ENCODE assay signal across 15 mouse cellular contexts in the genomic region with DNA sequence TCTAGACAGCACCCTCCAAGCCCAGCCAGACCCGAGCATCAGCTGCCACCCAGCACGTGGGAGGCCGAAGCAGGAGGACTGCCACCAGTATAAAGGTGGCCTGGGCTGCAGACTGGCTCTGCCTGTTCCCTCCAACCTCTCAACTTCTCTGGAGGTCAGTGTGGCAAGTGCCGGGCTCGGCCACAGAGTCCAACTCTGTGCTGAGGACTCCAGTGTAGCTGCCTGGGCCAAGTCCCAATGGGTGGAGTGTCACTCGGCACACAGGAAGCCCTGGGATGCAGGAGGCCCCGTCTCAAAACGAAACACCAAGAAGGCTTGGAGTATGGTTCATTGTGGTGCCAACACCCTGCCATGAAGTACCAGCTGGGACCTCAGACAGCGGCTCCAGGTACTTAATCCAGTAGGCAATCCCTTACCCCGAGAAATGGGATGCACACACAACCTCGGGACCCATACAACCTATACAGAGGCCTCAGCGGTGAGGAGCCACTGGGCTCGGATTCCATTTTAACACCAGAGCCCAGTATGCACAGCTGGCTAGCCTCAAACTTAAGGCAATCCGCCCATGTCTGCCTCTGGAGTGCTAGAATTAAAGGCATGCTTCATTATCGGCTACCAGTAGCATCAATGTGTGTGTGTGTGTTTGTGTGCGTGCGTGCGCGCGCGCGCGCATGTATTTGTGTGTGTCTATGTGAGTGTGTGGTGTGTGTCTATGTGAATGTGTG. TPM values are rescaled to one million over a fixed set of nuclear protein-coding genes. Genes with fewer than 3 reads are reported as not detected.
DNase-seq lines count a peak whose midpoint lies in the region; ATAC-seq lines count a peak whose summit lies in the region.
"Had no signal": no experiment of that assay in that cellular context is flagged by ENCODE, and none has a peak within 500 bp of the region (broad histone marks: within the 10 kb centered on the region; RNA-seq: fewer than 3 reads in every experiment).

No protein-coding gene starts in this region.

- peaks cover 9% of the 10 kb centered on the region; the same call in 1 of the 2 replicates for H3K36me3 ChIP-seq in heart, embryonic 12.5 days
- peaks cover 57% of the 10 kb centered on the region for H3K36me3 ChIP-seq in megakaryocyte, embryonic 14.5 days (replicated peaks; ENCODE audit: low read length)
- H3K36me3 ChIP-seq in embryonic facial prominence, embryonic 10.5 days (replicated peaks) = peaks cover 51% of the 10 kb centered on the region
- H3K36me3 ChIP-seq: liver, embryonic 15.5 days; stomach, embryonic 15.5 days had no signal

- peaks cover 40% of the 10 kb centered on the region for H3K4me1 ChIP-seq in heart, embryonic 12.5 days (replicated peaks)
- peaks cover 74% of the 10 kb centered on the region for H3K4me1 ChIP-seq in megakaryocyte, embryonic 14.5 days
- H3K4me1 ChIP-seq in embryonic facial prominence, embryonic 10.5 days = peaks cover 32% of the 10 kb centered on the region

- WGBS in heart, embryonic 12.5 days = 94% methylated on average over 23 of the region's 23 CpGs
- 95% methylated on average over 23 of the region's 23 CpGs for WGBS in embryonic facial prominence, embryonic 10.5 days

- DNase-seq in heart, adult 8-10 months (ENCODE audit: low spot score) = no peak
- DNase-seq in embryonic facial prominence, embryonic 10.5 days (ENCODE audit: low spot score) = no peak
- peak; percentile 20 to 24 for DNase-seq in heart, postnatal 36 days
- no peak for DNase-seq in right cerebral cortex, postnatal 10 days (ENCODE audit: low spot score in 2 of 2)
- DNase-seq: cerebellum, adult 9-10 months; kidney, postnatal 25 days; right cerebral cortex, postnatal 14 days had no signal

- no peak overlapping the region for H3K4me3 ChIP-seq in heart, embryonic 12.5 days
- peak overlapping the region; percentile 65 for H3K4me3 ChIP-seq in megakaryocyte, embryonic 14.5 days (replicated peaks)
- 0 out of 2 replicates have a peak overlapping the region, but pooled peaks have one; percentile 0 for H3K4me3 ChIP-seq in embryonic facial prominence, embryonic 10.5 days
- H3K4me3 ChIP-seq: heart, adult 2 months; liver, embryonic 15.5 days; stomach, embryonic 15.5 days had no signal

- peak overlapping the region; percentile 42; the same call in 1 of the 2 replicates for H3K9ac ChIP-seq in heart, embryonic 12.5 days
- H3K9ac ChIP-seq: liver, embryonic 15.5 days; stomach, embryonic 15.5 days had no signal

- H3K4me2 ChIP-seq in heart, embryonic 12.5 days = no peak overlapping the region
- H3K4me2 ChIP-seq: liver, embryonic 15.5 days; stomach, embryonic 15.5 days had no signal

- H3K9me3 ChIP-seq in heart, embryonic 12.5 days (replicated peaks) = no peaks in the 10 kb centered on the region
- no peaks in the 10 kb centered on the region for H3K9me3 ChIP-seq in megakaryocyte, embryonic 14.5 days
- H3K9me3 ChIP-seq in embryonic facial prominence, embryonic 10.5 days = no peaks in the 10 kb centered on the region
- H3K9me3 ChIP-seq: liver, embryonic 15.5 days; stomach, embryonic 15.5 days had no signal

- intact Hi-C loops in heart, postnatal 36 days (cut with DNase I) = no loop called here

- ATAC-seq in heart, embryonic 12.5 days (ENCODE audit: insufficient number of reproducible peaks, low FRiP score) = no peak
- no peak for ATAC-seq in megakaryocyte, adult 5-6 weeks (ENCODE audit: poor library complexity, severe bottlenecking)
- ATAC-seq: Patski had no signal

- H3K27me3 ChIP-seq in heart, embryonic 12.5 days (replicated peaks) = no peaks in the 10 kb centered on the region
- no peaks in the 10 kb centered on the region for H3K27me3 ChIP-seq in megakaryocyte, embryonic 14.5 days (replicated peaks)
- no peaks in the 10 kb centered on the region for H3K27me3 ChIP-seq in embryonic facial prominence, embryonic 10.5 days (replicated peaks; ENCODE audit: low read depth, poor library complexity, severe bottlenecking)
- H3K27me3 ChIP-seq: liver, embryonic 15.5 days; Patski; stomach, embryonic 15.5 days had no signal

- no peak overlapping the region for H3K27ac ChIP-seq in heart, embryonic 12.5 days (ENCODE audit: poor library complexity, severe bottlenecking)
- no peak overlapping the region for H3K27ac ChIP-seq in embryonic facial prominence, embryonic 10.5 days (replicated peaks)
- H3K27ac ChIP-seq: heart, adult 2 months; liver, embryonic 15.5 days; macrophage; stomach, embryonic 15.5 days had no signal

RNA-seq across cellular contexts. Expression of a gene that starts 2.4 kb away (rescaled TPM):
- 152 and 154 TPM in 2 replicates for polyA plus RNA-seq in heart, embryonic 12.5 days (2016; fragmentation: Nextera tagmentation; extraction: Ambion mirVana)
- 100 to 1,000 TPM in 2 of 4 experiments, 10 to 100 TPM in 2; 92.0 to 102 (median 99.4) TPM for total RNA-seq in heart, adult 8-10 months (2022)
- 262 and 632 TPM in 2 replicates for polyA plus RNA-seq in megakaryocyte, embryonic 14.5 days (2012; ENCODE audit: insufficient read depth, low replicate concordance)
- 30.3 and 30.7 TPM in 2 replicates for total RNA-seq in megakaryocyte, adult 5-6 weeks (2015)
- total RNA-seq in megakaryocyte, adult 5-6 weeks (2017) = 33.3 and 38.7 TPM in 2 replicates
- polyA plus RNA-seq in embryonic facial prominence, embryonic 10.5 days (2016; fragmentation: Nextera tagmentation; extraction: Ambion mirVana) = 289 and 290 TPM in 2 replicates
- total RNA-seq in heart, postnatal 36 days (2021) = 10 to 100 TPM; 96.1 to 99.9 TPM

RNA-seq across cellular contexts. Expression of a gene that starts 12.3 kb away (rescaled TPM):
- 35.5 and 36.6 TPM in 2 replicates for polyA plus RNA-seq in heart, embryonic 12.5 days (2016; fragmentation: Nextera tagmentation; extraction: Ambion mirVana)
- total RNA-seq in heart, adult 8-10 months (2022) = 10 to 100 TPM; 12.3 to 14.9 (median 13.2) TPM
- 62.3 and 65.0 TPM in 2 replicates for polyA plus RNA-seq in megakaryocyte, embryonic 14.5 days (2012; ENCODE audit: insufficient read depth, low replicate concordance)
- 0.82 and 1.5 TPM in 2 replicates for total RNA-seq in megakaryocyte, adult 5-6 weeks (2015)
- total RNA-seq in megakaryocyte, adult 5-6 weeks (2017) = 3.4 and 4.3 TPM in 2 replicates
- polyA plus RNA-seq in embryonic facial prominence, embryonic 10.5 days (2016; fragmentation: Nextera tagmentation; extraction: Ambion mirVana) = 102 and 109 TPM in 2 replicates
- total RNA-seq in heart, postnatal 36 days (2021) = 10 to 100 TPM; 11.9 to 13.1 TPM

RNA-seq across cellular contexts. Expression of a gene that starts 20.3 kb away (rescaled TPM):
- polyA plus RNA-seq in heart, embryonic 12.5 days (2016; fragmentation: Nextera tagmentation; extraction: Ambion mirVana) = 7.5 and 8.7 TPM in 2 replicates
- 10 to 100 TPM; 12.1 to 14.1 (median 12.7) TPM for total RNA-seq in heart, adult 8-10 months (2022)
- 1.9 and 7.5 TPM in 2 replicates for polyA plus RNA-seq in megakaryocyte, embryonic 14.5 days (2012; ENCODE audit: insufficient read depth, low replicate concordance)
- total RNA-seq in megakaryocyte, adult 5-6 weeks (2015) = 3.9 and 6.0 TPM in 2 replicates
- total RNA-seq in megakaryocyte, adult 5-6 weeks (2017) = 6.2 and 10.2 TPM in 2 replicates
- 14.0 and 16.9 TPM in 2 replicates for polyA plus RNA-seq in embryonic facial prominence, embryonic 10.5 days (2016; fragmentation: Nextera tagmentation; extraction: Ambion mirVana)
- total RNA-seq in heart, postnatal 36 days (2021) = 10 to 100 TPM; 14.5 to 14.6 TPM

RNA-seq across cellular contexts. Expression of a gene that starts 32.1 kb away (rescaled TPM):
- not detected in 2 replicates for polyA plus RNA-seq in heart, embryonic 12.5 days (2016; fragmentation: Nextera tagmentation; extraction: Ambion mirVana)
- under 1 TPM in 1 of 4 experiments, not detected in 3; 0.44 TPM for total RNA-seq in heart, adult 8-10 months (2022)
- 0.06 TPM in 1 of 2 replicates, not detected in the other for polyA plus RNA-seq in megakaryocyte, embryonic 14.5 days (2012; ENCODE audit: insufficient read depth, low replicate concordance)
- not detected in 2 replicates for total RNA-seq in megakaryocyte, adult 5-6 weeks (2015)
- total RNA-seq in megakaryocyte, adult 5-6 weeks (2017) = 0.20 TPM in 1 of 2 replicates, not detected in the other
- 1.4 and 1.9 TPM in 2 replicates for polyA plus RNA-seq in embryonic facial prominence, embryonic 10.5 days (2016; fragmentation: Nextera tagmentation; extraction: Ambion mirVana)
- not detected for total RNA-seq in heart, postnatal 36 days (2021)
- total RNA-seq: heart, adult 2 months had no signal
- polyA plus RNA-seq: macrophage had no signal

RNA-seq across cellular contexts. Expression of a gene that starts 41.1 kb away (rescaled TPM):
- polyA plus RNA-seq in heart, embryonic 12.5 days (2016; fragmentation: Nextera tagmentation; extraction: Ambion mirVana) = 0.31 and 0.47 TPM in 2 replicates
- total RNA-seq in heart, adult 8-10 months (2022) = under 1 TPM in 3 of 4 experiments, not detected in 1; 0.14 to 0.53 (median 0.27) TPM
- not detected in 2 replicates for polyA plus RNA-seq in megakaryocyte, embryonic 14.5 days (2012; ENCODE audit: insufficient read depth, low replicate concordance)
- 0.50 and 0.58 TPM in 2 replicates for total RNA-seq in megakaryocyte, adult 5-6 weeks (2015)
- total RNA-seq in megakaryocyte, adult 5-6 weeks (2017) = 0.40 and 0.89 TPM in 2 replicates
- polyA plus RNA-seq in embryonic facial prominence, embryonic 10.5 days (2016; fragmentation: Nextera tagmentation; extraction: Ambion mirVana) = 0.60 TPM in 1 of 2 replicates, not detected in the other
- 1 to 10 TPM in 1 of 2 experiments, under 1 TPM in 1; 0.95 to 1.1 TPM for total RNA-seq in heart, postnatal 36 days (2021)

Comparison
In these comparisons a context has a peak if more than half of its experiments do, and no peak if none do; other contexts are left out.
1. DNase-seq: peak in heart, postnatal 36 days (2 of 2); none in heart, adult 8-10 months (single experiment), embryonic facial prominence, embryonic 10.5 days (single experiment) and right cerebral cortex, postnatal 10 days (0 of 2).